Mouse (Mus musculus): ENCODE measurements around the gene Necab2. TPM values are rescaled to one million over a fixed set of nuclear protein-coding genes. Genes with fewer than 3 reads are reported as not detected.

Necab2 gene
- polyA plus RNA-seq, 1 experiment from 2014 or later: not detected

DNA sequence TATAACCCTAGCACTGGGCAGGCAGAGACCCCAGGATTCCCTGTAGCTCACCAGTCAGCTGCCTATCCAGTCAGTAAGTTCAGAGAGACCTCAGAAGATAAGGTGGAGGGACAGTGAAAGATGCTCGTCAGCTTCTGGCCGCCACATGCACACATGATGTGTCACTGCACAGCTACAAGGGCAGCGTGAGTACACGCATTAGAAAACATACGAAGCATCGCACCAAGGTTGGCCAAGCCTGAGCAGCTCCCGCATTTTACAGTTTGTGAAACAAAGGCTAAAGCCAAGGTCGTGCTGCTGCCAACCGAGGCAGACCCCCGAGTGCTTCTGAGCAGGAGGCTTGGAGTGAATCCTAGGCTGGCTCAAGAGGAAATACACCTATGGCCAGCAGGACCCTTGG lies 32.9 kb upstream of the Necab2 start:
- no peak overlapping the region for H3K4me2 ChIP-seq
- H3K4me3 ChIP-seq (replicated peaks): no peak overlapping the region
- H3K27me3 ChIP-seq: no peaks in the 10 kb centered on the region
- 65% methylated on average over 10 of the region's 10 CpGs for whole genome bisulfite sequencing (ENCODE audit: insufficient replicate concordance)
- no peak for ATAC-seq (ENCODE audit: insufficient read depth)
- no peak overlapping the region for H3K9ac ChIP-seq
- H3K4me1 ChIP-seq (replicated peaks): peaks cover 5% of the 10 kb centered on the region; the same call in 1 of the 2 replicates
- H3K27ac ChIP-seq (replicated peaks): no peak overlapping the region
- peaks cover 15% of the 10 kb centered on the region for H3K36me3 ChIP-seq (replicated peaks)
- no peaks in the 10 kb centered on the region for H3K9me3 ChIP-seq (replicated peaks)

DNA sequence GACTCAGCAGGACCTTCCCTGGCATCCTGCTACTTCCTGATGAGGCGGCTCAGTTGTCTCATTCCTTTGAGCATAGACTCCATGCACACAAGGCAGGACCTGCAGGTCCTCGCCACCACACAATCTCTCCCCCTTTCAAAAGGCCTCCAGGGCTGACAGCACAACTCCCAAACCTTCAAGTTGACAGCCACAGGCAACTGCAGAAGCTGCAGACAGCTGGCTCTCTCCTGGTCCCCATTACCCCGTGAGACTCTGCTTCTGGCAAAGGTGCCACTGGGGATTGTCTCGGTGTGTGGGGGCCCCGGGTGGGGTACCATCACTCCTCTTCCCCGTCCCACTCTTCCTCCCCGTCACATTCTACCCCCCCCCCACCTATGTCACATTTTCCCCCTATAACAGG lies 26.2 kb upstream of the Necab2 start:
- no peaks in the 10 kb centered on the region for H3K36me3 ChIP-seq (replicated peaks)
- ATAC-seq (ENCODE audit: insufficient read depth): no peak
- no peak overlapping the region for H3K4me2 ChIP-seq
- WGBS (ENCODE audit: insufficient replicate concordance): 61% methylated on average over 7 of the region's 7 CpGs
- peaks cover 49% of the 10 kb centered on the region for H3K4me1 ChIP-seq (replicated peaks)
- no peaks in the 10 kb centered on the region for H3K27me3 ChIP-seq
- H3K9ac ChIP-seq: no peak overlapping the region
- H3K9me3 ChIP-seq (replicated peaks): no peaks in the 10 kb centered on the region
- H3K4me3 ChIP-seq (replicated peaks): no peak overlapping the region
- H3K27ac ChIP-seq (replicated peaks): no peak overlapping the region

DNA sequence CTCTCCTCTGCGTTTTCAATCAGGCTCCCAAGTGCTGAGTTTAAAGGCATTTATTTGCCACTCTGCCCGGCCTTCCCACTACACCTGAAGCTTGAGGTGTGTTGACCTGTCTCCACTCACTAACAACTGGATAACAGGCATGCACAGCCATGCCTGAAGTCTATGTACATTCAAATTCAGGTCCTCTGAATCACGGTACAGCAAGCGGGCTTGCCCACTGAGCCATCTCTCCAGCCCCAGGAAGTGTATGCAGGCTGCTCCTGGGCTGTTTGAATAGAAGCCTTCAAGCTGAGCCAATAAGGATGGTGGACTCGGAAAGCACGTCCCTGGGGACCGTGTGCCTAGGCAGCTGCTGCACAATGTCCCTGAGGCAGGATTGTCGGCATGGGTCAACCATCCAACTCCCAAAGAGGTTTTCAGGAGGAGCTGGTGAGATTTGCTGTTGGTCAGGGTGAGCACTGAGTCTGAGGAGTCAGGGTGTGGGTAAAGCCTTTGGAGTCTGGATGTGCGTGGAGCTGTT lies 24.9 kb upstream of the Necab2 start:
- H3K4me2 ChIP-seq: peak overlapping the region; percentile 39; the same call in 1 of the 2 replicates
- H3K36me3 ChIP-seq (replicated peaks): no peaks in the 10 kb centered on the region
- 41% methylated on average over 9 of the region's 9 CpGs for WGBS (ENCODE audit: insufficient replicate concordance)
- no peak overlapping the region for H3K9ac ChIP-seq
- ATAC-seq (ENCODE audit: insufficient read depth): no peak
- no peaks in the 10 kb centered on the region for H3K27me3 ChIP-seq
- peaks cover 60% of the 10 kb centered on the region for H3K4me1 ChIP-seq (replicated peaks)
- H3K27ac ChIP-seq (replicated peaks): no peak overlapping the region
- no peak overlapping the region for H3K4me3 ChIP-seq (replicated peaks)
- H3K9me3 ChIP-seq (replicated peaks): no peaks in the 10 kb centered on the region

DNA sequence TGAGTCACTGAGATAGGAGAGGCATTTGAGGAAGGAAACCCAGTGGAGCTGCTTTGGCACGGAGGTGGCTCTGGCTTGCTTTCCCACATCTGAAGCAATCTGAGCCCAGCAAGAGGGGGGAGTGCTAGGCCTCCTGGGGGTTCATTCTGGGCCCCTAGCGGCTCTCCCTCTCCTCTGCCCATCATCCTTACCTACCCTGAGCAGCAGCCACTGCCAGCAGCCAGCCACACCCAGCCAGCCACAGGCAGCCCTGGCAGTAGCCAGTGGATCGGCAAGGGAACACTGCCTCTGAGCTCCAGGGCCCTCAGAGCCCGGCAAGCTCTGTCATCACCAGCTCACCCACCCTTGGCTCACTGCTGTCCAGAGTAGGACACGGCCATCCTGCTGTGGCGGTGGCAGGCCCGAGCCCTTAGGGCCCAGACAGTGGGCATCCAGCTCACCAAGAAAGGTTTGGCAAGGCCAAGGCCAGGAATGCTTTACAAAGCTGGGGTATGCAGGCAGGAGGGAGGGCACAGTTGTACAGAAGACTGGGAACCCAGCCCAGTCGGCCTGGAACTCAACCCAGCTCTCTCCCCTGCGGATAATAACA lies 24.3 kb upstream of the Necab2 start:
- Histone ChIP-seq H3K4me1 (replicated peaks) (peaks cover 60% of the 10 kb centered on the region), H3K27me3 (no peaks in the 10 kb centered on the region), H3K36me3 (replicated peaks) (no peaks in the 10 kb centered on the region), H3K4me3 (replicated peaks) (peak overlapping the region; percentile 14), H3K27ac (replicated peaks) (no peak overlapping the region), H3K9ac (no peak overlapping the region), H3K9me3 (replicated peaks) (no peaks in the 10 kb centered on the region), H3K4me2 (peak overlapping the region; percentile 39)
- WGBS (ENCODE audit: insufficient replicate concordance): 37% methylated on average over 9 of the region's 9 CpGs
- ATAC-seq (ENCODE audit: insufficient read depth): no peak

DNA sequence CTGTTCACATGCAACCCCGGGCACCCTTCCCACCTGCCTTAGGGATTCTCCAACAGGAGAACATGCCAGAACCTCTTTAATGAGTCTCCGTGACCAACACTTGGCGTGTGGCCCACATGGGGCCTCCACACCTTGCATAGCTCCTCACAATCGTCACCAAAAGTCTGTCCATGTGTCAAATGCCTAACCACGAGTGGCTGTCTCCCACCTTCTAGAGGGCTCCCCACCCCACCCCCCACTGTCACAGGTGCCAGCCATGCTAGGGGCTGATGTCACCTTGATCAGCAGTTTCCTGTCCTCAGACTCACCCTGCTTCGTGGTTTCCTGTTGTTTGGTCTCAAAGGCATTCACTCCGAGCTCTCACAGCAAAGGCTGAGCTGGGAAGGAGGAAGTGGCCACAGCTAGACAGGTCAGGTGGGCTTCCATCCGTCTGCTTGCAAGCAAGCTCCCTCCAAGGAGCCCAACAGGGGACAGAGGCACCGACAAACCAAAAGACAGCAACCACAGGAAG lies 22.8 kb upstream of the Necab2 start:
- no peaks in the 10 kb centered on the region for H3K36me3 ChIP-seq (replicated peaks)
- peaks cover 73% of the 10 kb centered on the region for H3K4me1 ChIP-seq (replicated peaks)
- H3K9ac ChIP-seq: no peak overlapping the region
- no peaks in the 10 kb centered on the region for H3K9me3 ChIP-seq (replicated peaks)
- H3K27me3 ChIP-seq: no peaks in the 10 kb centered on the region
- peak overlapping the region; percentile 22 for H3K4me3 ChIP-seq (replicated peaks)
- peak; percentile 27 for ATAC-seq (ENCODE audit: insufficient read depth)
- peak overlapping the region; percentile 39 for H3K4me2 ChIP-seq
- WGBS (ENCODE audit: insufficient replicate concordance): 18% methylated on average over 9 of the region's 9 CpGs
- H3K27ac ChIP-seq (replicated peaks): peak overlapping the region; percentile 69

DNA sequence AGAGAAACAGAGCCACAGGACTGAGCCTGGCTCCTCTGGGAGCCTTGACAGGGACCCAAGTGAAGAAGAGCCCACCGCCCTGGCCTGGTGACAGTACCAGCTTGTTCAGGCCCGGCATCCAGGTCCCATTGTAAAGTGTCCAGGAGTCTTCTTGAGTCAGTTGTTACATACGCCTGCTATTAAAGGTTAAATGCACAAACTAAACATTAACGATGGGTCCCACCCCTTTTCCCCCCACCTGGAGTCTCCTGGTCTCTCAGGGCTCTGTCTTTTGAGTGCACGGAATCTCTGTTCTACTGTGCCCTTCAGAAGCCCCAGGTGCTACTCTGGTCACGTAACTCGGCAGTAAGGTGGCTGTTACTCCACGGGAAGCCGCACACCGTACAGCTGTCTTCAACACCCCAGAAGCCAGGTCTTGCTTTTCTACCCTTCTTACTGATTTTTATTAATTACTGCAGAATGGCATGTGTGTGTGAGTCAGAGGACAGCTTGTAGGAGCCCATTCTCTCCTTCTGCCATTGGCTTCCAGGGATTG lies 22.3 kb upstream of the Necab2 start:
- Histone ChIP-seq H3K9ac (no peak overlapping the region), H3K27ac (replicated peaks) (peak overlapping the region; percentile 69), H3K27me3 (no peaks in the 10 kb centered on the region), H3K4me1 (replicated peaks) (peaks cover 79% of the 10 kb centered on the region), H3K36me3 (replicated peaks) (no peaks in the 10 kb centered on the region), H3K4me3 (replicated peaks) (peak overlapping the region; percentile 22), H3K4me2 (peak overlapping the region; percentile 39), H3K9me3 (replicated peaks) (no peaks in the 10 kb centered on the region)
- 38% methylated on average over 10 of the region's 10 CpGs for WGBS (ENCODE audit: insufficient replicate concordance)
- peak; percentile 5; the same call in 1 of the 2 replicates for ATAC-seq (ENCODE audit: insufficient read depth)

DNA sequence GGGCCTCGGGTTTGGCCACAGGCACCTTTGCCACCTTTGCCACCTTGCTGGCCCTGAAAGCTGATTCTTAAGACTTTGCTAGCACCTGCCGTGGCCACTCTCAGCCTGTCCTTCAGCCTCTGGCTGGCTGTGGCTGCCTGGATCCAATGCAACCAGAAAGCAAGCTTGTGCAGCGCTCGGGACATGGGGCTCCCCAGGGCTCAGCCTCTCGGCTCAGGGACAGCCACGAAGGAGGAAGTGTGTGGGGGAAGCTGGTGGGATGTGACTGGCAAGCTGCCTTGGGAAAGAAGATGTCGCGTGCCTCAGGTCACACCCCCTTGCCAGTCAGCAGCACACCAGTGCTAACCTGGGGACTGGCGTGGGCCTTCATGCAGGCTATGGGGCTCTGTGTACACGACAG lies 21.8 kb upstream of the Necab2 start:
- H3K4me2 ChIP-seq: peak overlapping the region; percentile 39
- no peak overlapping the region for H3K9ac ChIP-seq
- no peaks in the 10 kb centered on the region for H3K9me3 ChIP-seq (replicated peaks)
- ATAC-seq (ENCODE audit: insufficient read depth): peak; percentile 17; the same call in 1 of the 2 replicates
- 29% methylated on average over 10 of the region's 10 CpGs for WGBS (ENCODE audit: insufficient replicate concordance)
- H3K4me3 ChIP-seq (replicated peaks): 0 out of 2 replicates have a peak overlapping the region, but pooled peaks have one; percentile 3
- no peaks in the 10 kb centered on the region for H3K27me3 ChIP-seq
- peak overlapping the region; percentile 69 for H3K27ac ChIP-seq (replicated peaks)
- no peaks in the 10 kb centered on the region for H3K36me3 ChIP-seq (replicated peaks)
- H3K4me1 ChIP-seq (replicated peaks): peaks cover 84% of the 10 kb centered on the region

DNA sequence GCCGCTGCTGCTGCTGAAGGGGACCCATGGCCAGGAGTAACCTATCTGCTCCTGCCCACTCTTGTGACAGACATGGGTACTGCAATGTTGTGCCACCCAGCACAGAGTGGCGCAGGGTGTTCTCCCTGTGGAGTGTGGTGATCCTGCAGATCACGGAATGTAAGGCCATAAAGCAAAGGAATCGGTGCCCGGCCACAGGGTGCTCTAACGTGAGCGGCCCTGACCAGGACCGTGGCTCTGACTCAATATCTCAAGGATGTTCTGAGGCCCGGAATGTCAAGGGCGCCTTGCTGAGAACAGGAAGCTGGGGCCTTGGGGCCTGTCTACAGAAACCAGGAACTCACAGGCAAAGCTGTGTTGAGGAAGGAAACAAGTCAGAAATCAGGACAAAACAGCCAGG lies 21.0 kb upstream of the Necab2 start:
- no peak overlapping the region for H3K4me3 ChIP-seq (replicated peaks)
- H3K36me3 ChIP-seq (replicated peaks): no peaks in the 10 kb centered on the region
- H3K27ac ChIP-seq (replicated peaks): peak overlapping the region; percentile 69
- peak overlapping the region; percentile 39 for H3K4me2 ChIP-seq
- no peak for ATAC-seq (ENCODE audit: insufficient read depth)
- H3K27me3 ChIP-seq: no peaks in the 10 kb centered on the region
- no peak overlapping the region for H3K9ac ChIP-seq
- H3K4me1 ChIP-seq (replicated peaks): peaks cover 84% of the 10 kb centered on the region
- WGBS (ENCODE audit: insufficient replicate concordance): 20% methylated on average over 10 of the region's 10 CpGs
- no peaks in the 10 kb centered on the region for H3K9me3 ChIP-seq (replicated peaks)

DNA sequence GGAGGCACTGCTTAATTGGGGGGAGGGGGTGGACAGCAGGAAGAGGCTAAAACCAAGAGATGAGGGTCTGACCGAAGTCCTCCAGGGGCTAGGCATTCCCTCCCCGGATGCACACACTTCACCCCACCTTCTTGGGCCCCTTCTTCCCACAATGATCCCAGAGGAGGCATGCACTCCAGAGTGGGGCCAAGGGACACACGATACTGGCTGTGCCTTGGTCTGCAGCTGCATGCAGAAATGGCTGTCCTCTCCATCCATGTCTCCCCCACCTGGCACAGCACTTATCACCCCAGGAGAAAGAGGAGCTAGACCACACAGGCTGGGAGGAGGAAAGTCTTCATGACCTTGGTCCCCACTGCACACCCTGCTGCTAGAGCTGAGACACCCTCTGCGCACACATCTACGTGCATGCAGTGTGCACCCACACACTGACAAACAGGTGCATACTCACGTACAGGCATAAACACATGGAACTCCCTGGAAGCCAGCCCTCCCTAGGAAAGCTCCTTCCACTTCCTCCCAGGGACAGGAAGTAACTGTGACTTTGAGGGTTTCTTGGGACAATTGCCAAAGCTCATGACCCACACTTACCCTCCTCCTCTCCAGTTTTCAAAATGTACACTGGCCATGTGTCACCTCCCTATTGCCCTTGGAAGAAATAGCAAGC lies 20.3 kb upstream of the Necab2 start:
- no peak for ATAC-seq (ENCODE audit: insufficient read depth)
- Histone ChIP-seq H3K27ac (replicated peaks) (peak overlapping the region; percentile 69), H3K4me1 (replicated peaks) (peaks cover 86% of the 10 kb centered on the region), H3K4me3 (replicated peaks) (peak overlapping the region; percentile 8; the same call in 1 of the 2 replicates), H3K36me3 (replicated peaks) (no peaks in the 10 kb centered on the region), H3K4me2 (peak overlapping the region; percentile 39), H3K9me3 (replicated peaks) (no peaks in the 10 kb centered on the region), H3K27me3 (no peaks in the 10 kb centered on the region), H3K9ac (no peak overlapping the region)
- 42% methylated on average over 6 of the region's 6 CpGs for WGBS (ENCODE audit: insufficient replicate concordance)

DNA sequence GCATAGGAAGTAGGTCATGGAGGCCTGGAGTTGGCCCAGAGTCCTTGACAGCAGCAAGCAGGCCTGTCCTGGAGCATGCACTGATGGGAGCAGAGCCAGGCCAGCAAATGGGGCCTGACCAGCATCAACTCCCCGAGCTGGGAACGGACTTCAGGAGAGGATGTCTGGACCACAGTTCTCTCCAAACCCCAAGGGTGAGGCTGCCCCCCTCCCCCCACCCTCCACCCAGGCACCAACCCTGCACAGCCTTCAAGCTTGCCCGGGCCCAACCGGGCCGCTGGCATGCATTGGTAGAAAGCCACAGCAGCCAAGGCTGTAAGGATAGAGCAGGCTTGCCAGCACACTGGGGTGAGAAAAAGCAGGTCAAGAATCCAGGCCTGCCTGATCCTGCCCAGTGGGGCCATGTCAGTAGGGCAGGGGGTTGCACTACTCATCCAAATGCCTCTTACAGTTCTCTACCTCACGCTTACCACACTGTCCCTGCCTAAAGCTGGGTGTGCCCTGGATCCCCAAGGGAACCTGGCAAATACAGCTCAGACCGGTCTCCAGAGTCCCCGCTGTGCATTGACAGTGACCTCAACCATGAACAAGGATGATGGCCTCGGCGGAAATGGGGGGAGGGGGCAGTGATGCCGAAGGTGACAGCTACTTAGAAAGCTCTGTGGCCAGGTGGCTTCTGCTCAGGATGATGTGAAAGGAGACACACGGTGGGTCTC lies 18.7 kb upstream of the Necab2 start:
- Histone ChIP-seq H3K9ac (no peak overlapping the region), H3K9me3 (replicated peaks) (no peaks in the 10 kb centered on the region), H3K27ac (replicated peaks) (no peak overlapping the region), H3K36me3 (replicated peaks) (no peaks in the 10 kb centered on the region), H3K4me2 (no peak overlapping the region), H3K4me1 (replicated peaks) (peaks cover 82% of the 10 kb centered on the region), H3K27me3 (no peaks in the 10 kb centered on the region), H3K4me3 (replicated peaks) (no peak overlapping the region)
- WGBS (ENCODE audit: insufficient replicate concordance): 65% methylated on average over 12 of the region's 12 CpGs
- no peak for ATAC-seq (ENCODE audit: insufficient read depth)

DNA sequence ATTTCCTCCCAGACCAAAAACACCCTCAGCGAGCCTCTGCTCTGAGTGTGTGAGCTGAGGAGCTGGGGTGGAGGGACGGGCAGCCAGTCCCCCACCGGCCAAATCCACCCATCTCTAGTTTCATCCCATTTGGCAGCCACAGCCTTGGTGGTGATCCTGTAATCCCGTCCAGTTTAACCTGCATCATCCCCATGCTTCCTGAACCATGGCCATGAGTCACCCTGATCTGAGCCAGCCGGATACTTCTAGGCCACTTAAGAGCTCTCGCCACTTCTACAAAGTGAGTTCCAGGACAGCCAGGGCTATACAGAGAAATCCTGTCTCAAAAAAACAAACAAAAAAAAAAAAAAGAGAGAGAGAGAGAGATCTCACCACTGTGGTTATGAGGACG lies 18.2 kb upstream of the Necab2 start:
- no peak overlapping the region for H3K4me2 ChIP-seq
- 60% methylated on average over 7 of the region's 7 CpGs for WGBS (ENCODE audit: insufficient replicate concordance)
- no peaks in the 10 kb centered on the region for H3K27me3 ChIP-seq
- no peak overlapping the region for H3K4me3 ChIP-seq (replicated peaks)
- ATAC-seq (ENCODE audit: insufficient read depth): no peak
- peaks cover 81% of the 10 kb centered on the region for H3K4me1 ChIP-seq (replicated peaks)
- H3K36me3 ChIP-seq (replicated peaks): no peaks in the 10 kb centered on the region
- no peak overlapping the region for H3K9ac ChIP-seq
- no peak overlapping the region for H3K27ac ChIP-seq (replicated peaks)
- H3K9me3 ChIP-seq (replicated peaks): no peaks in the 10 kb centered on the region

Data from liver, embryonic 15.5 days (tissue).